In the genomic region with DNA sequence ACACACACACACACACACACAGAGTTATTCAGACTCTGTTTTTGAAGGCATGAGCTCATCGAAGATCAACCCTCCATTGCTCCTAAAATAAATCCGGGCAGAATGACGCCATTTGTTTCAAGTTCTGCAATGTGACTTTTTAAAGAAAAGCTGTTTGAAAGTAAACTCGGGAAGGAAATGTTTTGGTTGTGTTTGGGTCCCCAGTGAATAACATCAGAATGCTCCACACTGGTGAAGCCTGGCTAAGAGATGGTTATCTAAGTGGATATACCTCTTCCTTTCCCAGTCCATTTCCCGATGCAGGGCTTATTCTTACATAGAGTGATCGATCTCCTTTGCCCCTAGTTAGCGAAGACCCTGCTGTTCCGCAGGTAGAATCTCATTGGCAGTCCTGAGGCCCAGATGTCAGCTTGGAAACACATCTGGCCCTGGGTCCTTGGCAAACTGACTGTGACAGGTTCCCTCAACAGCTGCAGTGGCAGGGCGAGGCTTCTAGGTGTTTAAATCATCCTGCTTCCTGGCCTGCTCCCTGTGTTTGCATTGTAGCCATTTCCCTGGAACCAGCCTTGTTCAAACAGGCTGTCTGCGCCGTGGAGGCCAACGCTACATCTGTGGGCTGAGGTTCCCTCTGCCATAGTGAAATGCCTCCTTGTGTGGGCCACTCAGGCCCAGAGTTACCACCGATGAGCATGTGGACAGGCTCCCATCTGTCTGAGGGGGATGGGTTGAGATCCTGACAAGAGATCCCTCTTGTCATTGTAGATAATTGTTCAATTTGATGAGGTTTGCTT, we compare ENCODE assay signal across 18 mouse cellular contexts.
A peak's percentile ranks its signal among the peaks of the same experiment; 100 is the strongest.
DNase-seq lines count a peak whose midpoint lies in the region; ATAC-seq lines count a peak whose summit lies in the region.
"Had no signal": no experiment of that assay in that cellular context is flagged by ENCODE, and none has a peak within 500 bp of the region (broad histone marks: within the 10 kb centered on the region; RNA-seq: fewer than 3 reads in every experiment).

No protein-coding gene starts in this region.

- H3K4me3 ChIP-seq in hindbrain, embryonic 10.5 days = no peak overlapping the region
- no peak overlapping the region for H3K4me3 ChIP-seq in hindbrain, embryonic 11.5 days (ENCODE audit: low read depth, low read length)
- no peak overlapping the region for H3K4me3 ChIP-seq in midbrain, embryonic 10.5 days
- H3K4me3 ChIP-seq in midbrain, embryonic 14.5 days (replicated peaks; ENCODE audit: low read depth, low read length) = no peak overlapping the region
- no peak overlapping the region for H3K4me3 ChIP-seq in intestine, embryonic 15.5 days (replicated peaks)
- no peak overlapping the region for H3K4me3 ChIP-seq in stomach, embryonic 16.5 days (replicated peaks; ENCODE audit: low read length)
- H3K4me3 ChIP-seq: limb, embryonic 15.5 days had no signal

- no peak for DNase-seq in hindbrain, embryonic 10.5 days (ENCODE audit: low spot score)
- DNase-seq in hindbrain, embryonic 11.5 days (ENCODE audit: low spot score) = no peak
- DNase-seq in midbrain, embryonic 10.5 days (ENCODE audit: low spot score) = no peak
- no peak for DNase-seq in midbrain, embryonic 14.5 days
- no peak for DNase-seq in frontal cortex, postnatal 10 days (ENCODE audit: low spot score in 2 of 2)
- DNase-seq in right cerebral cortex, postnatal 14 days = no peak
- DNase-seq: B cell, adult 2 months; gastrocnemius, postnatal 10 days; heart, postnatal 10 days; kidney, postnatal 14 days; right cerebral cortex, adult 18-20 months; thymus, postnatal 36 days had no signal

- no peaks in the 10 kb centered on the region for H3K9me3 ChIP-seq in hindbrain, embryonic 10.5 days
- no peaks in the 10 kb centered on the region for H3K9me3 ChIP-seq in hindbrain, embryonic 11.5 days (ENCODE audit: control insufficient read depth, low read length)
- 0 out of 2 replicates have a peak, but pooled peaks cover 4% of the 10 kb centered on the region for H3K9me3 ChIP-seq in midbrain, embryonic 10.5 days (replicated peaks)
- no peaks in the 10 kb centered on the region for H3K9me3 ChIP-seq in midbrain, embryonic 14.5 days (ENCODE audit: control insufficient read depth, low read length)
- no peaks in the 10 kb centered on the region for H3K9me3 ChIP-seq in intestine, embryonic 15.5 days
- no peaks in the 10 kb centered on the region for H3K9me3 ChIP-seq in stomach, embryonic 16.5 days (replicated peaks; ENCODE audit: control insufficient read depth, low read length)
- H3K9me3 ChIP-seq: limb, embryonic 15.5 days had no signal

- H3K9ac ChIP-seq in hindbrain, embryonic 11.5 days (ENCODE audit: low read depth, low read length) = no peak overlapping the region
- H3K9ac ChIP-seq in midbrain, embryonic 14.5 days (replicated peaks; ENCODE audit: low read length) = no peak overlapping the region
- H3K9ac ChIP-seq in intestine, embryonic 15.5 days = no peak overlapping the region
- H3K9ac ChIP-seq in stomach, embryonic 16.5 days (ENCODE audit: low read length) = no peak overlapping the region
- H3K9ac ChIP-seq: limb, embryonic 15.5 days had no signal

- H3K4me1 ChIP-seq in hindbrain, embryonic 10.5 days (replicated peaks) = peaks cover 31% of the 10 kb centered on the region
- H3K4me1 ChIP-seq in hindbrain, embryonic 11.5 days (replicated peaks; ENCODE audit: control insufficient read depth, insufficient read depth, low read length) = peaks cover 5% of the 10 kb centered on the region; the same call in 1 of the 2 replicates
- peaks cover 42% of the 10 kb centered on the region for H3K4me1 ChIP-seq in midbrain, embryonic 10.5 days
- H3K4me1 ChIP-seq in midbrain, embryonic 14.5 days (ENCODE audit: control insufficient read depth, insufficient read depth, low read length) = peaks cover 15% of the 10 kb centered on the region; the same call in 1 of the 2 replicates
- no peaks in the 10 kb centered on the region for H3K4me1 ChIP-seq in intestine, embryonic 15.5 days (replicated peaks)
- no peaks in the 10 kb centered on the region for H3K4me1 ChIP-seq in stomach, embryonic 16.5 days (ENCODE audit: control insufficient read depth, insufficient read depth, low read length)

- no peaks in the 10 kb centered on the region for H3K27me3 ChIP-seq in hindbrain, embryonic 10.5 days (ENCODE audit: insufficient read depth, poor library complexity, severe bottlenecking)
- no peaks in the 10 kb centered on the region for H3K27me3 ChIP-seq in hindbrain, embryonic 11.5 days (ENCODE audit: control insufficient read depth, insufficient read depth, low read length)
- H3K27me3 ChIP-seq in midbrain, embryonic 10.5 days (ENCODE audit: low read depth, poor library complexity, severe bottlenecking) = peaks cover 4% of the 10 kb centered on the region; the same call in 1 of the 2 replicates
- no peaks in the 10 kb centered on the region for H3K27me3 ChIP-seq in midbrain, embryonic 14.5 days (ENCODE audit: control insufficient read depth, insufficient read depth, low read length)
- no peaks in the 10 kb centered on the region for H3K27me3 ChIP-seq in intestine, embryonic 15.5 days (replicated peaks)
- H3K27me3 ChIP-seq in stomach, embryonic 16.5 days (ENCODE audit: control insufficient read depth, insufficient read depth, low read length) = no peaks in the 10 kb centered on the region
- H3K27me3 ChIP-seq: limb, embryonic 15.5 days; Patski had no signal

- H3K36me3 ChIP-seq in hindbrain, embryonic 10.5 days = no peaks in the 10 kb centered on the region
- no peaks in the 10 kb centered on the region for H3K36me3 ChIP-seq in hindbrain, embryonic 11.5 days (ENCODE audit: control insufficient read depth, insufficient read depth, low read length)
- H3K36me3 ChIP-seq in midbrain, embryonic 10.5 days = no peaks in the 10 kb centered on the region
- H3K36me3 ChIP-seq in midbrain, embryonic 14.5 days (ENCODE audit: control insufficient read depth, insufficient read depth, low read length) = no peaks in the 10 kb centered on the region
- no peaks in the 10 kb centered on the region for H3K36me3 ChIP-seq in intestine, embryonic 15.5 days
- H3K36me3 ChIP-seq in stomach, embryonic 16.5 days (ENCODE audit: control insufficient read depth, insufficient read depth, low read length) = no peaks in the 10 kb centered on the region
- H3K36me3 ChIP-seq: limb, embryonic 15.5 days had no signal

- 80% methylated on average over 13 of the region's 13 CpGs for WGBS in hindbrain, embryonic 10.5 days
- WGBS in hindbrain, embryonic 11.5 days = 77% methylated on average over 13 of the region's 13 CpGs
- 85% methylated on average over 13 of the region's 13 CpGs for WGBS in midbrain, embryonic 10.5 days
- WGBS in midbrain, embryonic 14.5 days = 79% methylated on average over 13 of the region's 13 CpGs
- WGBS in intestine, embryonic 15.5 days = 52% methylated on average over 13 of the region's 13 CpGs
- 59% methylated on average over 13 of the region's 13 CpGs for WGBS in stomach, embryonic 16.5 days

- peak overlapping the region; percentile 71 for H3K27ac ChIP-seq in hindbrain, embryonic 10.5 days
- H3K27ac ChIP-seq in hindbrain, embryonic 11.5 days (ENCODE audit: low read depth, low read length) = no peak overlapping the region
- H3K27ac ChIP-seq in midbrain, embryonic 10.5 days (replicated peaks) = peak overlapping the region; percentile 50; the same call in 1 of the 2 replicates
- no peak overlapping the region for H3K27ac ChIP-seq in midbrain, embryonic 14.5 days (replicated peaks; ENCODE audit: low read depth, low read length)
- H3K27ac ChIP-seq in intestine, embryonic 15.5 days = no peak overlapping the region
- no peak overlapping the region for H3K27ac ChIP-seq in stomach, embryonic 16.5 days (ENCODE audit: low read length)
- H3K27ac ChIP-seq: limb, embryonic 15.5 days had no signal

- ATAC-seq in hindbrain, embryonic 11.5 days (ENCODE audit: low FRiP score) = no peak; the same call in 1 of the 2 replicates
- no peak for ATAC-seq in midbrain, embryonic 14.5 days (ENCODE audit: low FRiP score, low TSS enrichment)
- 0 out of 2 replicates have a peak, but pooled peaks have one; percentile 22 for ATAC-seq in intestine, embryonic 15.5 days
- peak; percentile 62 for ATAC-seq in stomach, embryonic 16.5 days (ENCODE audit: insufficient read depth, low FRiP score)
- ATAC-seq: forebrain, embryonic 16.5 days; inflammation-experienced regulatory T-cells, adult 6 months; Patski had no signal

- H3K4me2 ChIP-seq in hindbrain, embryonic 11.5 days (replicated peaks; ENCODE audit: low read depth, low read length) = no peak overlapping the region
- no peak overlapping the region for H3K4me2 ChIP-seq in midbrain, embryonic 14.5 days (ENCODE audit: low read length)
- no peak overlapping the region for H3K4me2 ChIP-seq in intestine, embryonic 15.5 days (replicated peaks)
- H3K4me2 ChIP-seq in stomach, embryonic 16.5 days (ENCODE audit: low read depth, low read length) = no peak overlapping the region
- H3K4me2 ChIP-seq: limb, embryonic 15.5 days had no signal

Comparison
In these comparisons a context has a peak if more than half of its experiments do, and no peak if none do; other contexts are left out.
1. H3K27ac ChIP-seq: peak in hindbrain, embryonic 10.5 days (single experiment) and midbrain, embryonic 10.5 days (single experiment); none in hindbrain, embryonic 11.5 days (single experiment), midbrain, embryonic 14.5 days (single experiment), intestine, embryonic 15.5 days (single experiment) and stomach, embryonic 16.5 days (single experiment).
2. ATAC-seq: peak in intestine, embryonic 15.5 days (single experiment) and stomach, embryonic 16.5 days (single experiment); none in hindbrain, embryonic 11.5 days (single experiment) and midbrain, embryonic 14.5 days (single experiment).